ENCODE assay signal across 18 mouse cellular contexts in the genomic region with DNA sequence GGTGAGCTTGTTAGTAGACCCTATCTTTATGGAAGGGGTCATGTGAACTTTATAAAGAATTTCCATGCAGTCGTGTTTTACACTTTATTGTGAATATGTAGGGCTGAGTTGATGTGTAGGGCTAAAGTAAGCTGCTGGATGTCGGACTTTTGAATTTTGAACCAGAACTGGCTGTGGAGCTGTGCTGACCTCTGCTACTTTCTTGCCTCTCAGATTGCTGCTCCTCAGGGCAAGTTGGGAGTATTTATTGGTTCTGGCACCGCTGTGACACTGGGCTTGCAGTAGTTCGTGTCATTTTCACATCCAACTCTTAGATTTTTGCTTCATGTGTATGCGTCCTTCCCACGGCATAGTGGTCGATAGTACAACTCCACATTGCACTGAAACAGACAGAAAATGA.
"Had no signal": no experiment of that assay in that cellular context is flagged by ENCODE, and none has a peak within 500 bp of the region (broad histone marks: within the 10 kb centered on the region; RNA-seq: fewer than 3 reads in every experiment).

No protein-coding gene starts in this region.

- H3K4me3 ChIP-seq: intestine, embryonic 15.5 days; left cerebral cortex, adult 2 months; liver, embryonic 12.5 days; liver, embryonic 15.5 days; lung, embryonic 15.5 days; megakaryocyte, embryonic 14.5 days; midbrain, embryonic 10.5 days; midbrain, embryonic 13.5 days; myocyte; neural tube, embryonic 13.5 days had no signal

- H3K36me3 ChIP-seq: intestine, embryonic 15.5 days; liver, embryonic 15.5 days; lung, embryonic 15.5 days; neural tube, embryonic 13.5 days had no signal

- H3K9ac ChIP-seq: intestine, embryonic 15.5 days; liver, embryonic 12.5 days; liver, embryonic 15.5 days; lung, embryonic 15.5 days; midbrain, embryonic 13.5 days; neural tube, embryonic 13.5 days had no signal

- H3K27ac ChIP-seq: intestine, embryonic 15.5 days; kidney, postnatal 0 days; left cerebral cortex, adult 2 months; liver, embryonic 12.5 days; liver, embryonic 15.5 days; lung, embryonic 15.5 days; midbrain, embryonic 10.5 days; midbrain, embryonic 13.5 days; neural tube, embryonic 13.5 days had no signal

- H3K4me2 ChIP-seq: intestine, embryonic 15.5 days; liver, embryonic 12.5 days; liver, embryonic 15.5 days; lung, embryonic 15.5 days; midbrain, embryonic 13.5 days; neural tube, embryonic 13.5 days had no signal

- H3K27me3 ChIP-seq: intestine, embryonic 15.5 days; liver, embryonic 12.5 days; liver, embryonic 15.5 days; lung, embryonic 15.5 days; megakaryocyte, embryonic 14.5 days; midbrain, embryonic 13.5 days; neural tube, embryonic 13.5 days had no signal

- DNase-seq: layer of hippocampus, postnatal 36 days; lung, adult 18-20 months; lung, postnatal 10 days; lung, postnatal 36 days; thymus, adult 18-20 months; thymus, postnatal 36 days had no signal

- H3K4me1 ChIP-seq: intestine, embryonic 15.5 days; midbrain, embryonic 13.5 days; neural tube, embryonic 13.5 days had no signal

- ATAC-seq: intestine, embryonic 15.5 days; liver, embryonic 12.5 days; midbrain, embryonic 13.5 days; midbrain, embryonic 16.5 days had no signal

- H3K9me3 ChIP-seq: intestine, embryonic 15.5 days; liver, embryonic 12.5 days; liver, embryonic 15.5 days; lung, embryonic 15.5 days; midbrain, embryonic 10.5 days; midbrain, embryonic 13.5 days; neural tube, embryonic 13.5 days had no signal
